Mouse (Mus musculus) lung, embryonic 15.5 days (tissue): Measurements from ENCODE around the gene A830031A19Rik. TPM values are rescaled to one million over a fixed set of nuclear protein-coding genes. Genes with fewer than 3 reads are reported as not detected.
A peak's percentile ranks its signal among the peaks of the same experiment; 100 is the strongest.

Experiments used
- ATAC-seq: fragments of 200-750 bp; cut with Nextera tagmentation; 2 replicates; pipeline ENCODE4 v1.8.0; 2017; ENCODE audit warnings: moderate number of reproducible peaks, borderline replicate concordance; ENCODE audit not compliant: low FRiP score, low TSS enrichment; ENCODE audit errors: extremely low read depth
- H3K27ac ChIP-seq: fragments of 300-500 bp; sonication (generic); 2 replicates; pipeline ENCODE4 v1.5.1; 2015; ENCODE audit warnings: moderate library complexity, mild to moderate bottlenecking, inconsistent platforms
- H3K27me3 ChIP-seq: fragments of 300-500 bp; sonication (generic); 2 replicates; pipeline ENCODE4 v1.6.1; 2015; ENCODE audit warnings: inconsistent platforms
- H3K36me3 ChIP-seq: fragments of 300-500 bp; sonication (generic); 2 replicates; pipeline ENCODE4 v1.6.1; 2015; ENCODE audit warnings: inconsistent platforms
- H3K4me1 ChIP-seq: fragments of 300-500 bp; sonication (generic); 2 replicates; pipeline ENCODE4 v1.6.1; 2015; ENCODE audit warnings: inconsistent platforms
- H3K4me2 ChIP-seq: fragments of 300-500 bp; sonication (generic); 2 replicates; pipeline ENCODE4 v1.6.1; 2015; ENCODE audit warnings: inconsistent platforms, mild to moderate bottlenecking, moderate library complexity
- H3K4me3 ChIP-seq: fragments of 300-500 bp; sonication (generic); 2 replicates; pipeline ENCODE4 v1.5.1; 2015; ENCODE audit warnings: mild to moderate bottlenecking, inconsistent platforms
- H3K9ac ChIP-seq: fragments of 300-500 bp; sonication (generic); 2 replicates; pipeline ENCODE4 v1.6.1; 2015; ENCODE audit warnings: inconsistent platforms
- H3K9me3 ChIP-seq: fragments of 300-500 bp; sonication (generic); 2 replicates; pipeline ENCODE4 v1.6.1; 2016; ENCODE audit warnings: inconsistent platforms
- WGBS: fragments of 180-500 bp; shearing (Covaris S2); methylation state at CpG from one replicate; pipeline ENCODE4 v1.1.7; 2015; 5-methylcytosine and 5-hydroxymethylcytosine counted together
- polyA plus RNA-seq: library from polyadenylated mRNA; unstranded; fragments of >200 nt; fragmentation: Nextera tagmentation; extraction: Ambion mirVana; gene quantifications from 2 replicates; pipeline ENCODE4 v1.2.1, GENCODE M21; 2015

Gene A830031A19Rik
- polyA plus RNA-seq, 1 experiment from 2014 or later: not detected

DNA sequence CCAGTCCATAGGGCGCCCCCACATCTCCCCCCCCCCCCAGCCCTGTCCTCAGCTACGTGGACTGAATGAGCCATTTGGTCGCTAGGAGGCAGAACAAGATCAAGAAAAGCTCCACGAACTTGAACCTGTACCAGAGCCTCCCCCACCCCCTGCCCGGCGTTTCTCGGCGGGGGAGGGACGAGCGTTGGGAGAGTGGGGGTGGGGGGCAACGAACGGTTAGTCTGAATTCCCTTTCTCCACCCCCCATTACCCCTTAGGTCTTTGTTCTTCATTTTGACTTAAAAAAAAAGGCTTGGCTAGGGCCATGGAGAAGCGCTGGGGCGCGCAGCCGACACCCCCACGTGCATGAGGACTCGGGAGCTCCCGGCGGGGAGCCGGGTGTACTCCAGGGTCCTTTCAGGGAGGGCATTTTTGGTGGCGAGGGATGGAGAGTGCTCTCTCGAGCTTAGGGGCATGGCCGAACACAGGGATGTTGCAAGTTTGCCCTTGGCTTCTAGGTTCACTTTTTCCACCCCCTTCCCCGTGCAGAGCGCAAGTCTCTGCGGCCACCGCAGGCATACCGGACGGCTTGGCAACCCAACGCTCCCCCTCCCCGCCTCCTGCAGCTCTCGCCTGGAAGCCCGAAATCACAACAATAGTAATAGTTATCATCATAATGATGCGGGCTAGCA is 6.3 kb upstream of the A830031A19Rik start:
- Histone ChIP-seq H3K4me1 (peaks cover 27% of the 10 kb centered on the region), H3K4me3 (peak overlapping the region; percentile 71), H3K9me3 (no peaks in the 10 kb centered on the region), H3K27me3 (no peaks in the 10 kb centered on the region), H3K9ac (peak overlapping the region; percentile 56), H3K27ac (peak overlapping the region; percentile 82), H3K4me2 (peak overlapping the region; percentile 93), H3K36me3 (no peaks in the 10 kb centered on the region)
- under 1% methylated on average over 34 of the region's 35 CpGs for WGBS
- peak; percentile 43 for ATAC-seq

DNA sequence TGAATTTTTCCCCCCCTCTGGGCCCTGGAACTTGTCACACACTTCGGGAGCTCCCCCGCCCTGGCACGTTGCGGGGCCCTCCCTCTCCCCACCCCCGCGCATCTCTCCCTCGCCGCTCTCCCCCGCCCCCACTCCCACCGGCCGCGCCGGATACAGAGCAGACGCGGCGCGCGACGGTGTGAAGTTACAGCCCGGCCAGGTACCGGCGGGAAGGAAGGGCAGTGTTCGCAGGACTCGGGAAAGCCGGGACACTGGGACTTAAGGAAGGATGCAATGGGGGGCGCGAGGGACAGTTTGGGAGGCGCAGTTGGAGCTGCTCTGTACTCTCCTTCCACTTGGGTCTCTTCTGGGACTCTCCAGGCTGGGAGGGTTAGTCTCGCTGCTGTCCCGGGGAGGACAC is 5.7 kb upstream of the A830031A19Rik start:
- peak overlapping the region; percentile 39 for H3K9ac ChIP-seq
- peak overlapping the region; percentile 82 for H3K27ac ChIP-seq
- peaks cover 33% of the 10 kb centered on the region for H3K4me1 ChIP-seq
- H3K36me3 ChIP-seq: no peaks in the 10 kb centered on the region
- peak overlapping the region; percentile 71 for H3K4me3 ChIP-seq
- WGBS: under 1% methylated on average over 25 of the region's 30 CpGs
- ATAC-seq: 0 out of 2 replicates have a peak, but pooled peaks have one; percentile 11
- H3K4me2 ChIP-seq: peak overlapping the region; percentile 93
- H3K9me3 ChIP-seq: no peaks in the 10 kb centered on the region
- H3K27me3 ChIP-seq: 0 out of 2 replicates have a peak, but pooled peaks cover under 1% of the 10 kb centered on the region

DNA sequence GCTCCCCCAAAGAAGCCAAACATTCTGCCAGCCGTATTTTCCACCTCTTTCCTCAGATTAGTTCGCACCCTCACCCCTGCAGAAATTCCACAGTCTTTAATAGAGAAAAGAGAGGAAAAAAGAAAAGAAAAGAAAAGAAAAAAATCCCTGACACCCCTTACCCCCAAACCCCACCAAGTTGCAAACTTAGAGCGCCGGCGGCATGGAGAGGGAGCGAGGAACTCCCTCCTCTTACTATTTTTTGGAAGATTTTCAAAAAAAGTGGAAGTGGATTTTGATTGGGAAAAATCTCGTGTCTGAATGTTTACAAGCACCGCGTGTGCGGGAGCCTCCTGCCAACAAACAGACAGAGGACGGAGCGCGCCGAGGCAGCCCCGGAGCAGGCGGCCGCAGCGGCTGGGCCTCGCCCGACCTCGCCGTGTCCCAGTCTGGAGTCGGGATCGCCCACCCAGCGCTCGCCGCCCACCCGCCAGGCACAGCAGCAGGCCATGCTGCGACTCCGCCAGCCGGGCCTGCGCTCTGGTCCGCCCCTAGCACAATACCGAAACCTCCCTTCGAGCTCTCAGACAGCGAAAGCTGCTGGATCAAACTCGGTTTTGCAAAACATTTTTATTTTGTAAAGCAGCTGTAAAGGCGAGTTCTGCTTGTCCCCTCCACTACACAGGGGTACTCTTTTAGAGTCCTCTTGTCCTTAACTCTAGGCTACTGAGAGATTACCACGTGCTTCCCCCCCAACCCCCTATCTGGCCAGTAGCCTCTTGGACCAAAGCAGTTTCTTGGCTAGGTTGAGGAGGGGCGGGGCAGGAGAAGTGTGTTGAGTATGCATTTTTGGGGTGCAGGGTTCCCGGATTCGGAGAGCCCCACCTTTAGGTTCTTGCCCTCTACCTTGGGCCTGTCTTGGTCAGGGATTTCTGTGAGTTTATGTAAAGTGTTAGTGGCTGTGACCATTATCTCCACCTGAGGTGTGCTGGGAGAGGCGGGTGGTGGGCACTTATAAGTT is 4.8 kb upstream of the A830031A19Rik start:
- peak overlapping the region; percentile 71 for H3K4me3 ChIP-seq
- H3K9ac ChIP-seq: peak overlapping the region; percentile 72
- H3K9me3 ChIP-seq: no peaks in the 10 kb centered on the region
- H3K36me3 ChIP-seq: no peaks in the 10 kb centered on the region
- peaks cover 9% of the 10 kb centered on the region for H3K27me3 ChIP-seq
- H3K4me1 ChIP-seq: peaks cover 42% of the 10 kb centered on the region
- peak overlapping the region; percentile 93 for H3K4me2 ChIP-seq
- peak; percentile 9; the same call in 1 of the 2 replicates for ATAC-seq
- under 1% methylated on average over 43 of the region's 43 CpGs for WGBS
- H3K27ac ChIP-seq: peak overlapping the region; percentile 94

DNA sequence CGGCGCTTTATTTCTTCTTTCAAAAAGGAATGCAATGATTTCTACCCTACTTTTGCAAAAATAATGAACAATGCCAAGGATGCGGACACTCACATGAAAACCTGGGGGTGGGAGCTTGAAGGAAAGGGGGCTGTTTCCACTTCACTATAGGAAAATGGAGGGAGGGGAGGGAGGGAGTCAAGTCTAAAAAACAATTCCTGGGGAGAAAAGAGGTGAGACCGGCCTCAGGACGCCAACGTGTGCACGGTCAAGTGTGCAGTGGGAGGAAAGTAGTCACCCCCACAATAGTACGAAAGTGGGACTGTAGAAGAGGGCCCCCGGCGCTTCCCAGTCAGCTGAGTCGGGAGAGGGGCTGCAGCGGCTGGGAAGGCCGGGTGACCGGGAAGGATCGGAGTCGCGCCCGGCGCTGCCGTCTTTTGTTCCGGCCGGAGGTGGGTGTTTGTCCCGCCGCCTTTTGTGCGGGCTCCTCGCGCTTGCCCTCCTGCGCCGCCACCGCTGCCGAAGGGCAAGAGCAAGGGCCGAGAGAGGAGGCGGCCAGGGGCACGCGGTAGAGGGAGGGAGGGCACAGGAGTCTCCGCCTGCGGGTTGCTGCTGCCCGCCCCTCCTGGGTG is 4.0 kb upstream of the A830031A19Rik start:
- no peak for ATAC-seq
- Histone ChIP-seq H3K4me3 (peak overlapping the region; percentile 71), H3K9ac (peak overlapping the region; percentile 72), H3K4me1 (peaks cover 47% of the 10 kb centered on the region), H3K9me3 (no peaks in the 10 kb centered on the region), H3K36me3 (no peaks in the 10 kb centered on the region), H3K4me2 (peak overlapping the region; percentile 93), H3K27me3 (peaks cover 17% of the 10 kb centered on the region), H3K27ac (peak overlapping the region; percentile 94)
- 0% methylated on average over 38 of the region's 38 CpGs for WGBS

DNA sequence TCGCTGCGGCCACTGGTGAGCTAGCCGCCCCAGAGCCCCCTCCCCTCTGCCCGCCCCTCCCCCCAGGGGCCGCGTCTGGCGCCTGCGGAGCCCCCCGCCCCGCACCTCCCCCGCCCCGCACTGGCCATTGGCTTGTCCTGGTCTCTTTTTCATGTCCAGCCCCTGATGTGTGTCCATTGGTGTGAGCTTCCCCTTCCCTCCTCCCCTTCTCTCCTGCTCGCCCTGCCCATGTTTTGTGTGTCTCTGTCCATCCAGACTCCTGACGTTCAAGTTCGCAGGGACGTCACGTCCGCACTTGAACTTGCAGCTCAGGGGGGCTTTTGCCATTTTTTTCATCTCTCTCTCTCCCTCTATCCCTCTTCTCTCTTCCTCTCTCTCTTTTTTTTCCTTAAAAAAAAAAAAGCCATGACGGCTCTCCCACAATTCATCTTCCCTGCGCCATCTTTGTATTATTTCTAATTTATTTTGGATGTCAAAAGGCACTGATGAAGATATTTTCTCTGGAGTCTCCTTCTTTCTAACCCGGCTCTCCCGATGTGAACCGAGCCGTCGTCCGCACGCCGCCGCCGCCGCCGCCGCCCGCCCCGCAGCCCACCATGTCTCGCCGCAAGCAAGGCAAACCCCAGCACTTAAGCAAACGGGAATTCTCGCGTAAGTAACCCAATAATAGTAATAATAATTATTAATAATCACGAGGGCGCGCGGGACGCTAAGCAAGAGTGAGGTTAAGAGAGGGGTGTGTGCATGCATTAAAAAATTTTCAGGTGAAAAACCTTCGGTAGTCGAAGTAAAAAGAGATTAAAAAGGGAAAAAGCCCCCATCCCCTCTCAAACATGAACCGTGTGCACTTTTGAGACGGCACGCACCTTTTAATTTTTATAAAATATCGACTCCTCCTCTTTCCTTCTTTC is 3.2 kb upstream of the A830031A19Rik start, which contains the start of gene Bcl11a:
Gene Bcl11a, plus strand, starts transcription at position 262 of the 911 bp plus-strand sequence.
- H3K27me3 ChIP-seq: peaks cover 25% of the 10 kb centered on the region
- WGBS: under 1% methylated on average over 39 of the region's 51 CpGs
- peaks cover 41% of the 10 kb centered on the region for H3K4me1 ChIP-seq
- no peaks in the 10 kb centered on the region for H3K9me3 ChIP-seq
- H3K4me3 ChIP-seq: peak within 1 kb of the TSS; percentile 71
- peak within 1 kb of the TSS; percentile 72 for H3K9ac ChIP-seq
- peak; percentile 77 for ATAC-seq
- peak within 1 kb of the TSS; percentile 93 for H3K4me2 ChIP-seq
- no peaks in the 10 kb centered on the region for H3K36me3 ChIP-seq
- H3K27ac ChIP-seq: peak within 1 kb of the TSS; percentile 94

DNA sequence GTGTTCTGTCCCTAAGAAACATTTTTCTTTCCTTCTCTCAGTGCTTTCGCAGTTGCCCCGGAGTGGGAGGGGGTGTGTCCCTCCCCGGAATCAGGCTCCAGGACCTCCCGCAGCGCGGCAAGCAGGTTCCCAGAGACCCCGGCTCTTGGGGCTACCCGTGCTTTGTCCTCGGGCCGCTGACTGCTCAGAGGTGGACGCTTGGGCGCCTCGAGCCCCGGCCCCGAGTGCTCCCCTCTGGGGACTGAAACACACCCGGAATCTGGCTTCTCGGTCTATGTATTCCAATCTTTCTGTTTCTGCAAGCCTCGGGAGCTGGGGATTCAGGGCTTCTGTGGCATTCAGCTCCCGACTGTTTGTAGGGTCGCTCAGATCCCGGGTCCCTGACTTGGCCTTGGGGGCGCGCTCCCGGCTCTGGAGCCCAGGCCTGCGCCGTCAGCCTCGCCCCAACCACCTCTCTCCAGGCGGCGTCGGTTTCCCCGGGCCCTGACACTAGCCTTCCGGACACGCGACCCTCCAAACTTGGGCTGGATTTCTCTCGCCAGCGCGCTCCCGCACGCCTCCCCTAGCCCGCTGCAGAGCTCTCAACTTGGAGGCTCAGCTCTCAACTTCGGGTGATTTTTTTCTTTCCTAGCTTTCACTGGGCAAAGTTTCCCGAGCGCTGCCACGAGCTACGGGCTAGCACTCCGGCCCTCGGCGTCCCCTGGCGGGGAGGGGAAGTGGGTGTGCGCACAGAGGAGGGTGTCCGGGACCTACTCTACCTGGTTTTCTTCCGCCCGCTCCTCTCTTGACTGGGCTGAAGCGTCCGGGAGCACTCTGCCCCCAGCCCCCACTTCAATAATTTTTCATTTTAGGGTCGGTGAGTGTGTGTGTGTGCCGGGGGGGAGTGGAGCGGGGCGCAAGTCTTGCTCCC is 2.2 kb upstream of the A830031A19Rik start:
- Histone ChIP-seq H3K36me3 (no peaks in the 10 kb centered on the region), H3K27ac (peak overlapping the region; percentile 94), H3K4me1 (peaks cover 36% of the 10 kb centered on the region), H3K27me3 (peaks cover 32% of the 10 kb centered on the region), H3K9ac (peak overlapping the region; percentile 72), H3K4me2 (peak overlapping the region; percentile 93), H3K4me3 (peak overlapping the region; percentile 71), H3K9me3 (no peaks in the 10 kb centered on the region)
- WGBS: under 1% methylated on average over 58 of the region's 59 CpGs
- ATAC-seq: peak; percentile 47

DNA sequence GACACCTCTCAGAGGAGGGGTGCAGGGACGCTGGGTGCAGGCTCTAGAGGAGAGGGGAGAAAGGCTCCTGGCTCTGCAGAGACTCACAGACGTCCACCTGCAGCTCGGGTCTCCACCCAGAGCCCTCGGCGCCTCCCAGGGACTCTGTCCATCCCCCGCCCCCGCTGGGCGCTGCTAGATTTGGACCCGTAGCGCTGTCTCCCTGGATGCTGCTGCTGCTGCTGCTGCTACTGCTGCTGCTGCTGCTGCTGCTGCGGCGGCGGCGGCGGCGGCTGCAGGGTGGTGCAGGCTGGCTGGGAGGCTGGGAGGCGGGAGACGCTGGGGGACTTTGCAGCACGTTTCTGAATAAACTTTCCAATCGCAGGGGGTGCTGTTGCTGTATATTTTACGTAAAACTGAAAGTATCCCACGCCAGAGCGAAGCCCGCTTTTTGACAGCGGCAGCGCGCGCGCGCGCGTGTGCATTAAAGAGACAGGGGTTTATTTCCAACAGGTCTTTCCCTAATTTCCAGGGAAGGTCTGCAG is 1.3 kb upstream of the A830031A19Rik start:
- Histone ChIP-seq H3K27ac (peak overlapping the region; percentile 94), H3K27me3 (peaks cover 35% of the 10 kb centered on the region), H3K9me3 (no peaks in the 10 kb centered on the region), H3K4me1 (peaks cover 34% of the 10 kb centered on the region), H3K4me3 (peak overlapping the region; percentile 71), H3K9ac (peak overlapping the region; percentile 72), H3K36me3 (no peaks in the 10 kb centered on the region), H3K4me2 (peak overlapping the region; percentile 93)
- ATAC-seq: peak; percentile 27; the same call in 1 of the 2 replicates
- under 1% methylated on average over 32 of the region's 32 CpGs for WGBS

DNA sequence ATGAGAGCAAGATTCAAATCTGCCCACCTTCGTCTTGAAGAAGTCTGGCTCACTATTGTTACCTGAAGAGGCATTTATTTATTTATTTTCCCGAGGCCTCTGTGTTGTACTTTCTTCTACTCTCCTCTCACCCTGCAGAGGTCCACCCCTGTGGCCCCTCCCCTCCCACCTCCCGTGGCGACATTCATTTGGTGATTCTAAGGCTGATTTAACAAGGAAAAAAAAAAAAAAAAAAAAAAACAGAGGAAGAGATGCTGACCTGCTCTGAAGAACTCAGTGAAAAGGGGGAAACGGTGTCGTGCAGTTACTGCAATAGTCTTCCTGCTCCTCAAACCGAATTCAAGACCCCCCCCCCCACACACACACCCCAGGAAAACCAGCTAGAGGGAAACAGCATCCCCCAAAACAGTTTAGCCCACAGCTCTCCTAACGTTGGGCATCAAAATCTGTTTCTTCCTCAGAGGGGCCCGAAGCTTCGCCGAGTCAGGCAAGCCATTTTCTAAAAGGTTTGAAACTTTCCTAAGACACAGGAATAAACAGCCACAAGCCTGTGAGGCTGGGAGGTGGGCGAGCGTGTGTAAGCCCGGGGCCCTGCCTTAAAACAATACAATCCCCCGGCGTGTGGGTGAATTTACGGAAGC is 752 bp upstream of the A830031A19Rik start:
- Histone ChIP-seq H3K27me3 (peaks cover 36% of the 10 kb centered on the region), H3K9me3 (no peaks in the 10 kb centered on the region), H3K4me2 (peak overlapping the region; percentile 93), H3K4me1 (peaks cover 31% of the 10 kb centered on the region), H3K27ac (peak overlapping the region; percentile 94; the same call in 1 of the 2 replicates), H3K36me3 (no peaks in the 10 kb centered on the region), H3K4me3 (peak overlapping the region; percentile 71), H3K9ac (peak overlapping the region; percentile 72)
- ATAC-seq: no peak
- WGBS: under 1% methylated on average over 17 of the region's 17 CpGs

DNA sequence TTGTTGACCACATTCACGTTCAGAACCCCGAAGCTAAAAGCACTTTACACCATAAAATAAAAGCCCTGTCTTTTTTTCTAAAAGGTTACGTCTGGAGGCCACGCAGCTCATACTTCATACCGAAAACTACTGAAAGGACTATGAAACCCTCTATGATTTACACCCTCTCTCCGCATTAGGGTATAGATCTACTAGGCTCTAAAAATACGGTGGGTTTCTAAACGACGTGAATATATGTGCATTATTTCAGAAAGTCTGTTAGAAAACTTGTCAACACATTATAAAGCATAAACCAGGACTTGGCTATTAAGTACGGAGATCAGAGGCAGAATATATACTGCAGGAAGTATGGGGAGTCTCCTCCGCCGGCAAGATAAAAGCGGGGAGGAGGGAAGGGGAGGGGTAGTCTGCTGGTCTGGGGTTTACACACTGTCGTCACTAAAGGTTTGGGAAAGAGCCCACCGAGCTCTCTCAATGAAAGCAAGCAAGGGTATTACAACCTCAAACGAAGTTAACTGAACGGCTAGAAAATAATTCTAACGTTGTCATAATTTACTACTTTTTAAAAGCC is 748 bp downstream of the A830031A19Rik start:
- ATAC-seq: no peak
- 2% methylated on average over 18 of the region's 18 CpGs for WGBS
- Histone ChIP-seq H3K27ac (no peak overlapping the region), H3K9me3 (no peaks in the 10 kb centered on the region), H3K27me3 (peaks cover 36% of the 10 kb centered on the region), H3K9ac (no peak overlapping the region), H3K4me2 (peak overlapping the region; percentile 93), H3K4me3 (peak overlapping the region; percentile 20; the same call in 1 of the 2 replicates), H3K4me1 (peaks cover 22% of the 10 kb centered on the region), H3K36me3 (no peaks in the 10 kb centered on the region)
